Mouse (Mus musculus) bone marrow macrophage, adult 2 months (primary cell): Measurements from ENCODE around the gene Gm20532. TPM values are rescaled to one million over a fixed set of nuclear protein-coding genes. Genes with fewer than 3 reads are reported as not detected.

Experiments used
- H3K27ac ChIP-seq: 2 replicates; pipeline ENCODE4 v1.5.1; 2012; ENCODE audit warnings: low read depth, low read length; ENCODE audit not compliant: insufficient read depth
- H3K4me1 ChIP-seq: 2 replicates; pipeline ENCODE4 v1.6.1; 2012; ENCODE audit warnings: low read length; ENCODE audit not compliant: control insufficient read depth, insufficient read depth
- H3K4me3 ChIP-seq: 2 replicates; pipeline ENCODE4 v1.5.1; 2012; ENCODE audit warnings: mild to moderate bottlenecking, low read length, moderate library complexity; ENCODE audit not compliant: insufficient read depth
- CTCF ChIP-seq: IDR thresholded peaks from 2 replicates; pipeline ENCODE4 v1.5.1; 2012; ENCODE audit warnings: low read depth, mild to moderate bottlenecking, low read length, moderate library complexity
- POLR2A ChIP-seq: IDR thresholded peaks from 2 replicates; pipeline ENCODE4 v1.6.1; 2012; ENCODE audit warnings: mild to moderate bottlenecking, low read depth, low read length, borderline replicate concordance
- polyA plus RNA-seq: library from polyadenylated mRNA; stranded (reverse); fragments of >200 nt; gene quantifications from 2 replicates; pipeline ENCODE4 v1.2.4, GENCODE M21; 2012; ENCODE audit not compliant: missing spikeins, insufficient read depth, insufficient read length

Gene Gm20532
- polyA plus RNA-seq, 1 experiment = not detected

DNA sequence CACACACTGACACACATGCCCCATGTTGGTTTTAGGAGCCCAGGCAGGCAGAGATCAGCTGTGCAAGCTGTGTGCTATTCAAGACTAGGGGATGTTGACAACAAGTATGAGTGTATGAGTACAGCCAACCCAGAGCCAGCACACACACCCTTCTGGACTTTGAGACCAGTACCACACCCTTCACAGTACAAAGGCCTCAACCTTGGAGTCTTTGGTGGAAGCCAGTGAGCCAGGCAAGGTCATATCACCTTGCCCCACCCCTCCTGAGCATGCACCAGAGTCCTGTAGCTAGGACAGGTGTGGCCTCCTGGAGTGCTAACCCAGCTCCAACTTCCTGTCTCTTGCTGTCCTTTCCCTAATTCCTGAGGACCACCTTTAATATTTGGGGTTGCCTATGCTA, 24.6 kb downstream of the Gm20532 start:
- H3K4me1 ChIP-seq = no peaks in the 10 kb centered on the region
- H3K27ac ChIP-seq = no peak overlapping the region
- no peak for TF ChIP-seq POLR2A
- TF ChIP-seq CTCF = no peak
- no peak overlapping the region for H3K4me3 ChIP-seq

DNA sequence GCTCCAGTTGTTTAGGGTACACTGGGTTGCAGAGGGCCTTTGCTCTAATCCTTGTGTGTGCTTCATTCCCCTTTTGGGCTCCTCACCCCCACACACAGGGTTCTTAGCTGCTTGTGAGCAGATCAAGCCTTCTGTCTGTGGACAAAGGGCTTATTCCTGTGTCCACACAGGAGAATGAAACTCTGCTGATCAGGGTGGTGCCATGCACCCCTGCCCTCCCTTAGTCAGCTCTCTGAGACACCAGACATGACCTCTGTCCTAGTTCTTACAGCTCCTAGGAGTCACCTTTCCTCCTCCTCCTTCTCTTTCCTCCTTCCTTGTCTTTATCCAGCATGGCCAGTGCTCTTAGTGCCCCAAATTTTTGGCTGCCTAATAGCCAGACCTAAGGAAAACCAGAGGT, 25.5 kb downstream of the Gm20532 start:
- no peaks in the 10 kb centered on the region for H3K4me1 ChIP-seq
- no peak for TF ChIP-seq POLR2A
- no peak overlapping the region for H3K27ac ChIP-seq
- H3K4me3 ChIP-seq = no peak overlapping the region

DNA sequence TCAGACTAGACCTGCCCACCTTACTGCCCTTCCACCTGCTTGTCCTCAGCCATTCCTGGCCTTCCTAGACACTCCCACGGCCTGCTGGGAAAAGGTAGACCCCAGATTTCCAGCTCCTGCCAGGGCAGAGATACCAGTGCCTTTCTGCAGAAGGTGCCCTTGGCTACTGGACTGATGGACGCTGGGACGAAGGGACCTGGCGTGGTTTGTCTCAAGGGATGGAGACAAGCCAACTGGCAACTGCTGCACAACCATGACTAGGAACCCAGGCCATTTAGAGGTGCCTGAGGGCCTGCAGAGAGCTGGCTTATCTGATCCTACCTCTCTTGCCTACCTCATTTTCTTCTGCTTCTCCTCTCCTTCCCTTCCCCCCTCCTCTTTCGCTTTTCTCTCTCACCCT, 28.5 kb downstream of the Gm20532 start:
- Histone ChIP-seq H3K27ac (no peak overlapping the region), H3K4me3 (no peak overlapping the region), H3K4me1 (no peaks in the 10 kb centered on the region)
- TF ChIP-seq CTCF (no peak), POLR2A (no peak)

DNA sequence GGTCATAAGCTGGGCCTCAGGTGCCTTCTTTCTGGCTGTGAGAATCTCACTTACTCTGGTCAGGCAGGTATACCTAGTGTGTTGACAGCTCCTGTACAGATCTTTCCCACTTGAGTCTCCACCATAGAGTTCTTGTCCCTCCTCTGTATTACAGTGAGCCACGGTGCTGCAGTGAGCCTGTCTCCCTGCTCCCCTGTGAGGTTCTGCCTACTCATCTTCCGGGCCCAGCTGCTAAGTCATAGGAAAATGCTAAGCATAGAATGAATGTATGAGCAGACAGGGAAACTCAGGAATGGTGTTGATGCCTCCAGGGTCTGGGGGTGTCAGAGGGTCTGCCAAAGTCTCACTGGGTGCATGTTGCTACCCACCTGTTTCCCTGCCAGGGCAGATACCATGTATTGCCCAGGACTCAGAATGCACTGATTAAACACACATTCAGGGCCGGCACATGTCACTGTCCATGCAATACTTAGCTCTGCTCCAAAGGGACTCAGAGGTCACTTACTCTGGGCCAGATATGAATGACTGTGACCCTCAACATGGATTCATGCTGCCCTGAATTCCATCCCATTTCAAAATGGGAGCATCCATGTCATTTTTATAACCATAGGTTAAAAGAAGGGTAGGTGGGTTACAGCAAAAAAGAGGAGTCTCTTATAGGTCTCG, 29.2 kb downstream of the Gm20532 start:
- no peak overlapping the region for H3K4me3 ChIP-seq
- H3K4me1 ChIP-seq = no peaks in the 10 kb centered on the region
- no peak for TF ChIP-seq POLR2A
- TF ChIP-seq CTCF = no peak
- no peak overlapping the region for H3K27ac ChIP-seq

DNA sequence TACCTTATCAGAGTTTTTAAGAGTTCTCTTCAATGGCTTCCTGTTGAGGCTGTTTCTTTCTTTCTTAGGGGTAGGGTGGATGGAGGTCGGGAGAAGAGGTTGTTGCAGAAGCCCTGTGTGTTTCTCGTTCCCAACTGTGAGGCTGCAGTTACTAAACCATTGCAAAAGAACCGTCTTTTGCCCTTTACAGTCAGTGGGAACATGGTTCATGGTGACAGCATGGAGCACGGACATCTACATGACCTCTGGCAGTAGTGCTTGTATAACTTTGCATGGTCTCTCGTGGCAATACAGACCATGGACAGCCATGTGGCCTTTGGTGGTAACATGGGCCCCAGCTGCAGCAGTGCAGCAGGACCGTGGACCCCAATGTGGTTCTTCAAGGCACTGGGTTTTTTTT, 30.9 kb downstream of the Gm20532 start:
- TF ChIP-seq POLR2A = no peak
- Histone ChIP-seq H3K4me1 (no peaks in the 10 kb centered on the region), H3K27ac (no peak overlapping the region), H3K4me3 (no peak overlapping the region)

DNA sequence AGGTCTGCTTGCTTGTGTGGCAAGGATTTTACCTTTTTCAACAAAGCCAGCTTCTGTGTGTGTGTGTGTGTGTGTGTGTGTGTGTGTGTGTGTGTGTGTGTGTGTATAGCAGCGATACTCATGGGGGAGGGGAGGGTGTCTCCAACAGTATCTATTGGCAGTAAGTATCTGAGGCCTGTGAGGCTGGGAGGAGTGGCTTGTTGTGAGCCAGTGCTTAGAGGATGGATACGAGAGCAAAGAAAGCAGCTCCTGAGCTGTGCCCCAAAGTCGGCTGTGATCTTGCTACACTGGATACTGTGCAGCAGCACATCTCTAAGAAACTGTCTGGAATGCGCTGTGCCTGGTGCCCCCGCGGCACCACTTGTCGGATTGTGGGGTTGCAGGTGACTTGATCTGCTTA, 31.5 kb downstream of the Gm20532 start:
- no peak overlapping the region for H3K4me3 ChIP-seq
- no peaks in the 10 kb centered on the region for H3K4me1 ChIP-seq
- TF ChIP-seq POLR2A (no peak), CTCF (no peak)
- H3K27ac ChIP-seq = no peak overlapping the region

DNA sequence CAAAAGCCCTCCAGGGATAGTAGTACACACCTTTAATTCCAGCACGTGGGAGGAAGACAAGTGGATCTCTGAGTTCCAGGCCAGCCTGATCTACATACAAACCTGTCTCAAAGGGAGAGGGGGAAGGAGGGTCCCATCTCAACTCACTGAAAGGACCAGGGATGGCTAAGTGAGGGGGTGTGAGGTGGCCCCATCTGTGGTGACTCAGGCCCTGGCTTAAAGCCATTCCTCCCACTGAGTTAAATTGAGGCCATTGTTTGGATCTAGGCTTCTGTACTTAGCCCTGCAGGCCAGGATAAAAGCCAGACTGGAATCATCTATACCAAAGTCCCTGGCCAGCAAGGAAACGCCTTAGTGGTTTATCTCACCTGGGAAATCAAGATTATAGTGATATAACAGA, 34.8 kb downstream of the Gm20532 start:
- Histone ChIP-seq H3K4me3 (no peak overlapping the region), H3K27ac (no peak overlapping the region), H3K4me1 (no peaks in the 10 kb centered on the region)
- no peak for TF ChIP-seq CTCF
- TF ChIP-seq POLR2A = no peak

DNA sequence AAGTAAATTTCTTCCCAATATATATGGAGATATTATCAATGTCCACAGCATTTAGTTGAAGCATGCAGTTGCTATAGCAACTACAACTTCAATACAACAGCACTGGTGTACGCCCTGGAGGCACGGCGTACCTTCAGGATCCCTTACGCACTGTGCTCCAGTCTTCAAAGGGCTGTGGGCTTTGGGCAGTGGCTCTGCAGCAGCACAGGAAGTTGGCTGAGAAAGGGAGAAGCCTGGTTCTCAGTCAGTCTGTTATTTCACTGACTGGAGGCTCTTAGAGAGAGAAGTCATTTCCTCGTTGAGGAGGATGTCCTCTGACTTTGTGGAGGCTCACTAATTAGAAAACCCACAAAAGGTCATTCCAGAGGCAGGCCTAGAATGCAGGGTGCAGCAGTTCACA, 36.5 kb downstream of the Gm20532 start:
- peaks cover 2% of the 10 kb centered on the region; the same call in 1 of the 2 replicates for H3K4me1 ChIP-seq
- H3K27ac ChIP-seq = no peak overlapping the region
- no peak overlapping the region for H3K4me3 ChIP-seq
- TF ChIP-seq CTCF (no peak), POLR2A (no peak)

DNA sequence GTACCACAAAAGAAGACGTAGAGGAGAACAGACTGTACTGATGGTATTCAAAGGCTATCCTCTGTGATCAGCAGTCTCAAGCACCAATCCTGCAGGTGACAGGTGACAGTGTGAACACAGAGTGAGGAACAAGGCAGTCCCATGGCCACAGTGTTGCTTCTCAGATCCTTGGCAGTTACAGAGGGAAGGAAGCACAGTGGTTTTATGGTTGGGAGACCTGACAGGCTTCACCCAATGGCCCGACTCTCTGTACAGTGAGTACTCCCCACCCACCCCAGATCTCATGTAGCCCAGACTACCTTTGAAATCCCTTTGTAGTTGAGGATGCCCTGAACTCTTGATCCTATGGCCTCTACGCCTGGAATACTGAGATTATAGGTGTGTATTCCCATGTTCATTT, 39.0 kb downstream of the Gm20532 start:
- Histone ChIP-seq H3K27ac (no peak overlapping the region), H3K4me3 (no peak overlapping the region), H3K4me1 (peaks cover 3% of the 10 kb centered on the region; the same call in 1 of the 2 replicates)
- TF ChIP-seq CTCF (no peak), POLR2A (no peak)

DNA sequence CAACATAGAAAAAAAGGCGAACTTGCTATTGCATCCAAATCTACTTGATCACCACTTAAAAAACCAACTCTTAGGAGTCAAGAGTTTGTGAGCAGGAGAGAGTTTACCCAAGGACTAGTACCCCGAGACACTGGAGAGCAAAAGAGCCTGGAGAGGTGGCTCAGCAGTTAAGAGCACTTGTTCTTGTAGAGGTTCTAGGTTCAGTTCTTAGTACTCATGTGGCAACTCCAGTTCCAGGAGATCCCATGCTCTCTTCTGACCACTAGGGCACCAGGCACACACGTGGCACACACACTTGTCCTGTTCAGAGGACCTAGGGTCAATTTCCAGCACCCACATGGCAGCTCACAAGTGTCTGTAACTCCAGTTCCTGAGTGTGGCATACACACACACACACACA, 39.6 kb downstream of the Gm20532 start:
- Histone ChIP-seq H3K4me1 (peaks cover 3% of the 10 kb centered on the region; the same call in 1 of the 2 replicates), H3K27ac (no peak overlapping the region), H3K4me3 (no peak overlapping the region)
- TF ChIP-seq POLR2A = no peak
- no peak for TF ChIP-seq CTCF

DNA sequence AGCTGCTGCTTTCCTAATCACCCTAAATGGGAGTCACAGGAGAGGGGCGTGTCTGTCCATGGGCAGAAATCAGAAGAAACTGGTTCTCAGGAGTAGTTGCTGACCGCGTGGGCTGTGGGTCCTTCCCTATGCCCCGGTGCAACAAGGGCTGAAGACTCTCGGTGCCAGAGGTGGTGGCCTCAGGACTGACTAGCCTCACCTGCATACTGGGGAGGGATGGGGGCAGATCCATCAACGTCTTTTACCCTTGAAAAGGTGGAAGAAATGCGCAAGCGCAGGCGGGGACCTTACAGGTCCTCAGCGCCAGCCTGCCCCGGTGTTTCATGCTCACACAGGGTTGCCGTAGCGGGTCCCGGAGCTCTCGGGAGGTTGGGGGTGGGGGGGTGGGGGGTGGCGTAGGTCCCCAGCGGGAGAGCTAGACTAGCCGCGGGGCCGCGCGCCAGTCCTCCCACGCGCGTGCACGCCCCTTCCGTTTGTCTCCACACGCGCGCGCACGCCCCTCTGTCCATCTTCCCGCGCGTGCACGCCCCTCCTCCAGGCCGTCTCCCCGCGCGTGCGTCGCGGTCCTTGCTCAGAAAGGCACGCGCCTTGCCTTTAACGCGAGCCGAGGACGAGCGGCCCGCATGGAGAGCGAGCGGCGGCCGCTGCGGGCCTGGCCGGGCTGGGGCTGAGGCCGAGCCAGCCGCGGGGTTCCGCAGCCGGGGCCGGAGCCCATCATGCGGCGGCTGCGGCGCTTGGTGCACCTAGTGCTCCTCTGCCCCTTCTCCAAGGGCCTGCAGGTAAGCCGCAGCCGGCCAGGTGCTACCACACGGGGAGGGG, 41.7 kb downstream of the Gm20532 start, which contains the start of gene Fam69b:
TSS of gene Fam69b (plus strand) at position 537 of the 819 bp plus-strand sequence.
- Histone ChIP-seq H3K4me1 (peaks cover 3% of the 10 kb centered on the region; the same call in 1 of the 2 replicates), H3K4me3 (peak within 1 kb of the TSS; percentile 59), H3K27ac (no peak within 1 kb of the TSS)
- no peak for TF ChIP-seq CTCF
- TF ChIP-seq POLR2A = no peak
